Mouse (Mus musculus) heart, adult 9 months (tissue): ENCODE measurements around the gene Misp.

Experiments
- DNase-seq, 2 experiments: peaks; one replicate each; pipeline ENCODE4 v3.0.0; 2022; ENCODE audit warnings: low spot score in 2 of 2

Gene Misp

DNA sequence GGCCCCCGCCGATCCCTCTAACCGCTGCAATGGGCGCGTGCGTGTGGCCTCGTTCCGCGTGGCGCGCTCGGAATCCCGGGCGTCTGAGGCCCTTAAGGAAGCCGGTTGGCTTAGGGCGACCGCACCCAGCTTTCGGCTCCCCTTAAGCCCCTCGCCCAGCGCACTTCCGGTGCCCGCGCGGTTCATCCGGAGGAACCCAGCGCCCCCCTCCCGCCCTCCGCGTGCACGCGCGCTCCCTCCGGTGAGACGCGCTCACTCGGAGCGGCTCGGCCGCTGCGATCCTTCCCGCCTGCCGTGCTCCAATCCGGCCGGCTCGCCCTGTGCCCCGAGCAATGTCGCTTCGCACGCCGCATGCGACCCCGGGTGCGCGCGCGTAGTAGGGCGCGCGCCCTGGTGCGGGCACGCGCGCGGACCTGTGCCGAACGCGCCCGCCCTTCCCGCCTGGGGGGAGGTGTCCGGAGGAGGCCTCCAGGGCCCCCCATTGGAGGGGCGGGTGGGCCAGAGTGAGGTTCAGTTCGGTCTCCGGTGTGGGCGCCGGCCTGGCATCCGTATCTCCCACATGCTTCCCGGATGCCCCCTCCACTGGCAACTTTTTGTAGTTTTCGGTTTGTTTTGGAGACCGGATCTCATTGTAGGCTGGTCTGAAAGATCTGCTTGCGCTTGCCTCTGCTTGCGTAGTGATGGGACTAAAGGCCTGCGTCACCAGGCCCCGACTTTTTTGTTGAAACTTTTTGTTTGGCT, 34.2 kb downstream of the Misp start:
- peak; percentile 71 to 75 for DNase-seq

DNA sequence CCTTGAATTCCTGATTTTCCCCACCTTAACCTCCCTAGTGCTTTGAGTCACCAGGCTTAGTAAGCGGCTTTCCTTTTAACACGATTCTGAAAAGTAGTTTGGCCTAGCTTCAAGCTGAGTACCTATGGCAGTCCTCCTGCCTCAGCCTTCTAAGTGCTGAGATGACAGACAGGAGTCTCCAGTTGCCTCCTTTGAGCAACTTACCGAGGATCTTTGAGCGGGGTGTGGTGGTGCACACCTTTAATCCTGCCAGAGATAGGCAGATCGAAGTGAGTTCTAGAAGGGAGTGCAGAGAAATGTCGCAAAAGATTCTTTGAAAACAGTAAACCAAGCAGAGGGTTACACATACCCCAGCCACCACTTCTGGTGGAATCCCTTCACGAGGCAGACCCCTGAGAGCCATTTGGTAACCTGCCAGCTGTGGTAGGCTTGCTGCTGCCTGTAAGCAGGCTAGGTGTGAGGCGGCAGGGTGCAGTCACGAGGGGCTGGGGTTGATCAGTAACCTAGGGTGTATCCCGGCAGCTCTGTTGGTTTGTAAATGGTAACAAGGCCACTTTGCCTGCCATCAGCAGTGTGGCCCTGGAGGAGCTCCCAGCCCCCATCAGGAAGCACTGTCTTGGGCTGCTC, 34.9 kb downstream of the Misp start:
- DNase-seq: no peak

DNA sequence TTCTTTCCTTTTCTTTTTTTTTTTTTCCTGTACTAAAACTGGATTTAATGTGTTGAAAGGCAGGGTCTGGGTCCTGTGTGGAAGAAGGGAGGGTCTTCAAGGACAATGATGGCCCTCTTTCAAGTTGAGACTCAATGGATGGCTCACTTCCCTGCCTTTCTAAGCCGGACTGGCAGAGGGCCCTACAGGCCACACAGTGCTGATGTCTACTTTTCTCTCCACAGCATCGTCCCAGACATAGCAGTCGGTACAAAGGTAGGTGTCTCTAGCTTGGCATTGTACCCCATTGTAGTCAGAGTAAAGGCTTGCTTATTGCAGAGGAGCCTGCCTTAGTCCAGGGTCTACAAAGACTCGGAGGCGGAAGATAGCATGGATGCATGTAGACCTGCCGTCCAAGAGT, 35.5 kb downstream of the Misp start:
- DNase-seq: no peak

DNA sequence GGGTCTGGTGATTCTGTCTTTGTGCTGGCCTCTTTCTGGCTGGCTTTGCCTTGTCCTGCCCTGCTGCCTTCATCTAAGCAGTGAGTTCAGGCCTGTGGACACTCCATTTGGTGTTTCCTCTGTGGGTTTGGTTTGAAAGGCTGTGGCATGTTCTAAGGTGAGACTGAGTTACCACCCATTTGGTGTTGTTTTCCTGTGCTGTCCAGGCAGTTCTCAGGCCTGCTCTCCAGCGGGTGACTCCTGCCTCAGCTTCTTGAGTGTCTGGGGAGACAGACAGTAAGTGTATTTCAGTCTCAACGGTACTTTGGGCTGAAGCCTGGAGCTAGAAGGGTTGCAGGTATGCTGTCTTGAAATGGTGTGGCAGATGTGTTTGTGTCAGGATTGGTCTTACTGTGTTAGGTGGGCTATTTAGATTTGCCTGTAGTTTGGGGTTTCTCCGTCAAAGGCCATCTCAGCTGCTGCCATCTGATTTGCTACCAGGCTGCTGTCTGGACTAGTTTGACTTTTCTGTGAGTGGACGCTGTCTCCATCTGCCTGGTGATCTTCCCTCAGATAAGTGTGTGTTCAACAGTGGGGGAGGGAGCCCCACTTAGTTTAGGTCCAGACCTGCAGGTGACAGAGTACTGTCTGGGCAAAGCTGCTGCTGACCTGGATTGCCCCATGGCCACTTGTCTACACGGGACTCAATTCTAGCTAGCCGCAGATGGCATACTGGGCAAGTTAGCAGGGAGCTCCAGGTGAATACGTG, 36.1 kb downstream of the Misp start:
- no peak for DNase-seq

DNA sequence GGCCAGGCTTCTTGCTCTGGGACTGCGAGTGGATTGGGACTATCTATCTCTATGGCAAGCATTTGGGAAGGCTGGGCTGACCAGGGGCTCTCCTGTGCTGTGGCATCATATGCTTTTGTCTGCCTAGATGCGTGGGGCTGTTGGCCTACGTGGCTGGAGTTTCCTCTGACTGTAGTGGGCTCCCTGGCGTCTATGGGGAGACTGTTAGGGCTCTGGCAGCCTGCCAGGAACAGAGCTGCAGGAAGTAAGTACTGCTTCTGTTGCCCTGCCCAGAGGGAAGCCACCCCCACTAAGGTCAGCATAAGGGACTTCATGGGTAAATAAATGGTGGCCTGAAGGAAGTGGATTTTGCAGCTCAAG, 36.6 kb downstream of the Misp start:
- peak; percentile 78 to 79 for DNase-seq

DNA sequence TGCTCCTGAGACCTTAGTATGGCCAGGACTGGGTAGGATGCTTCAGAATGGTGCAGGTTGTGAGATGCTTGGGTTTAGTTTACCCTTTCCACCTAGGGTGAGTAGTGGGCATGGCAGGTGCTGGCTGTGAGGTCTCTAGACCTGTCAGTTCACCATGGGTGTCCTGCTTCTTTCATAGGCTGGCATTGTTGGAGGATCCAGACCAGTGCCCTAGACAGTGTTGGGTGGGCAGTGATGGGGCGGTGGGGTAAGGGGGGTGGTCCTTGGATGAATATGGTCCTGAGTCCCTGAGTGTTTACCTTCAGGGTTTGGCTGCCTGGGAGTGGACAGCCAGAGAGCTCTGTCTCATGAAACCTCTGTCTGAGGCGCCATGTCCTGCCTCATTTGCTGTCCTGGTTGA, 37.1 kb downstream of the Misp start:
- no peak for DNase-seq

DNA sequence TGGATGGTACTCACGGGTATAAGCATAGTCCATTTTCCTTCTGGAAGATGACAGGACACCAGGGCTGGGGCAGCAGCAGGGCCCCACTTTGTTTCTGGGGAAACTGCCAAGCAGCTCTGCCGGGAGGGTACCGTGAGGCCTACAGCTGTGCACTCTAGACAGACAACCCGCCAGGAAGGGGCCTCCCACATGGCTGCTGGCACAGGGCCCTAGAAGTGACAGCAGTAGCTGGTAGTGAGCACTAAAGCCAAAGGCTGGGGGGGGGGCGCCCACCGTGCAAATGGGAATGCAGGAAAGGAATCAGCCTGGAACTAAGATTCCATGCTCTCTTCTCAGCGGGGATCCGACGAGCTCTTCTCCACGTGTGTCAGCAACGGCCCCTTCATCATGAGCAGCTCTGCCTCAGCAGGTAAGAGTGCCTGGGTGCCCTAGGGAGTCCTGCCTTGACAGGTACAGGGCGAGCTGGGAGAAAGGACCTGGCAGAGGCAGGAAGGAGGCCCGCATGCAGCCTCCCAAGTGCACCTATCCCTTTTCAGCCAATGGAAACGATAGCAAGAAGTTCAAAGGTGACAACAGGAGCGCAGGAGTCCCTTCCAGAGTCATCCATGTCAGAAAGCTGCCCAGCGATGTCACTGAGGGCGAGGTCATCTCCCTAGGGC, 37.8 kb downstream of the Misp start:
- peak in 1 of 2 experiments; percentile 74 for DNase-seq

DNA sequence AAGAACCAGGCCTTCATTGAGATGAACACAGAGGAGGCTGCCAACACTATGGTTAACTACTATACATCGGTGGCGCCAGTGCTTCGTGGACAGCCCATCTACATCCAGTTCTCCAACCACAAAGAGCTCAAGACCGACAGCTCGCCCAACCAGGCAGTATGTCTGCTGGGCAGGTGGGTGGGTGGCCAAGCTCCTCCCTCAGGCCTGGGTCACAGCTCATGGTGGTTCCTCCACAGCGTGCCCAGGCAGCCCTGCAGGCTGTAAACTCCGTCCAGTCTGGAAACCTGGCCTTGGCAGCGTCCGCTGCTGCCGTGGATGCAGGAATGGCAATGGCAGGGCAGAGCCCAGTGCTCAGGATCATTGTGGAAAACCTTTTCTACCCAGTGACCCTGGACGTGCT, 38.3 kb downstream of the Misp start:
- no peak for DNase-seq

DNA sequence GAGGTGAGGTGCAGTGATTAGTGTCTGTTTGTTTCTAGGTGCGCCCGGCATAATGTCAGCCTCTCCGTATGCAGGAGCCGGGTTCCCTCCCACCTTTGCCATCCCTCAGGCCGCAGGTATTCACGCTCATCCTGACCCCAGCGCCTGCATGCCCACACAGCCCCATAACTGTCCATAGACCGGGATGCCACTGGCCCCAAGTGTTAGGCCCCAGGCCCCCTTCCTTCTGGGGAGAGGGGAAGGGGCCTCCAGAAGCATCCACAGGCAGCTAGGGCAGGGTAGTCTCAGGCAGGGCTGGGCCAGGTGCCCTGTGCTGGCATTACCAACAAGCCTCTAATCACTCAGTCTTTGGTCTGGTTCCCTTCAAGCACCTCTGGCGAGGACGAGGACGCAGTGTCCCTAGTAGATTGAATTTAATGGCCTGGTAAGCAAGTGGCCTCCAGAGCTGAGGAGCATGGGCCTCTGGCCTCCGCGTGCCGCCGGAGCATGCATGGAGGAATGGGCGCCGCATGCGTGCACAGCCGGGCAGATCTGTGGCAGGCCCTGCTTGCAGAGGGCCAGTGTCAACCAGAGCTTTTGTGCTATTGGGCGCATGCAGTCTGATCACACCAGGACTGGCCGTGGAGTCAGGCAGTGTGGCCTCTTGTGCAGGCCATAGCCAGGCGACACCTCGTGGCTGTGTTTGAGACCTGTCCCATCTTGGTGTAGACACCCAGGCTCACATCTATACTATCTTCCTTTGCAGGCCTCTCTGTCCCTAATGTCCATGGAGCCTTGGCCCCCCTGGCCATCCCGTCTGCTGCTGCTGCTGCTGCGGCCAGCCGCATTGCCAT, 39.5 kb downstream of the Misp start:
- no peak for DNase-seq

DNA sequence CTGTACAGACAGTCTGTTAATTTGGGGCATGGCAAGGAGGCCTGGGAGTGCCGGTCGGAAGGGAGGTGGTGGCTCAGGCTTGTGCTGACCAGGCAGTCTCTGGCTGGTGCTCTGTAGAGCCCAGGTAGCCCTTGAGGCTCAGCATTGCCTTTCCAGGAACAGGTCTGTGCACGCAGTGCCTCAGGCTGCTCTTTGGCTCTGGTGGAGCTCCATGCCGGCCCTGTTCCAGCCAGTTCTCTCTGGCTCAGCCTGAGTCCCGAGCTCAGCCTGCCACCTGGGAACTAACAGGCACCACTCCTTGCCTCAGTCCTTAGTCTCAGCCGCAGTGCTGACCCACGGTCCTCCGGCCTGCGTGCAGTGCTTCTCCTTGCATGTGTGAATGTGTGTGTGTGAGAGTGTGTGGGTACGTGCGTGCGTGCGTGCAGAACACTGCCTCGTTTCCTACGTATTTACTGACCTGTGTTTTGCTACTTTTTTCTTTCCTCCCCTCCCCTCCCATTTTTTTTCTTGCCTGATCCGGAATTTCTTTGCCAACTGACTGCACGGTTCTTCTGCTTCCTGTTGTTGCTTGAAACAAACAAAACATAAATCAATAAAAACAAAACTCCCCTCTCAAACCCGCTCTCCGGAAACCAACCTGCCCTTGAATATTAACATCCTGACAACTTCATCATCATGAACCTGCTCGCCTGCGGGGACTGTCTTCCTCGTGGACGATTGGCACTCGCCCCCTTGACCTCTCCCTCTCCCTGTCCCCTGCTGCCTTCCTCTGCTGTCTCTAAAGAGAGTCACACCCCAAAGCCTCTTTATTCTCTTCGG, 40.6 kb downstream of the Misp start:
- DNase-seq: no peak

DNA sequence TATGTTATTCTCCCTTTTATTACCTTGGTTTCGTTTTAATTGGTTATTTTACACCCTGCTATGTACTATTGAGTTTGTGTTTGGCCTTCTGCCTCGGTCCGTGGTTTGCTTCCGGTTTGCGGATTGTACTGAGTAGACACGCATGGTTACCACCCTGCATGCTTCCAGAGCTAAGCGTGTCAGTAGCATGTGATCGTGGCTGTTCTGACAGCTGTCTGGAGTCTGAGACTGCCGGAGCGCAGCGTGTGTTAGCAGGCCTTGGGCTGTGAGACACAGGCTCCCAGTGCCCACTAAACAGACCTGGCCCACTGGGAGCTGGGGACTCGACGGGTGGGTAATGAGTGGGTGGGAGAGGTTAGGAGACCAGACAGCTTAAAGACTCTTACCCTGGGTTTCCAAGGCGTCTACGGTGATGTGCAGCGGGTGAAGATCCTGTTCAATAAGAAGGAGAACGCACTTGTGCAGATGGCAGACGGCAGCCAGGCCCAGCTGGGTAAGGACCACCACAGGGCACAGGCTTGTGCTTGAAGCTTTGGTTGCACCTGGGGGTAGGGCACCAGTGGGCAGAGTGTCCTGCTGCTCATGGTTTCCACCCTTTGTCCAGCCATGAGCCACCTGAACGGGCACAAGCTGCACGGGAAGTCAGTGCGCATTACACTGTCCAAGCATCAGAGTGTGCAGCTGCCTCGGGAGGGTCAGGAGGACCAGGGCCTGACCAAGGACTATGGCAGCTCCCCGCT, 41.4 kb downstream of the Misp start:
- DNase-seq: no peak

DNA sequence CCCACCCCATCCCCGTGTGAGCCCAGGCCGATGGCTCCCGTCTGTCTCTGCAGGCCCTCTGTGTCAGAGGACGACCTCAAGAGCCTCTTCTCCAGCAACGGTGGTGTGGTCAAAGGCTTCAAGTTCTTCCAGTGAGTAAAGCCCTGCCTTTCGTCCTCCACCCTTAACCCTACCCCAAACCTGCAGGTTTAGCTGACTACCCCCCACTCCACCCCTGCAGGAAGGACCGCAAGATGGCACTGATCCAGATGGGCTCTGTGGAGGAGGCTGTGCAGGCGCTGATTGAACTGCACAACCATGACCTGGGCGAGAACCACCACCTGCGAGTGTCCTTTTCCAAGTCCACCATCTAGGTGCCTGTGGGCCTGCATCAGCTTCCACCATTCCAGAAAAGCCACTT, 42.1 kb downstream of the Misp start:
- DNase-seq: no peak

DNA sequence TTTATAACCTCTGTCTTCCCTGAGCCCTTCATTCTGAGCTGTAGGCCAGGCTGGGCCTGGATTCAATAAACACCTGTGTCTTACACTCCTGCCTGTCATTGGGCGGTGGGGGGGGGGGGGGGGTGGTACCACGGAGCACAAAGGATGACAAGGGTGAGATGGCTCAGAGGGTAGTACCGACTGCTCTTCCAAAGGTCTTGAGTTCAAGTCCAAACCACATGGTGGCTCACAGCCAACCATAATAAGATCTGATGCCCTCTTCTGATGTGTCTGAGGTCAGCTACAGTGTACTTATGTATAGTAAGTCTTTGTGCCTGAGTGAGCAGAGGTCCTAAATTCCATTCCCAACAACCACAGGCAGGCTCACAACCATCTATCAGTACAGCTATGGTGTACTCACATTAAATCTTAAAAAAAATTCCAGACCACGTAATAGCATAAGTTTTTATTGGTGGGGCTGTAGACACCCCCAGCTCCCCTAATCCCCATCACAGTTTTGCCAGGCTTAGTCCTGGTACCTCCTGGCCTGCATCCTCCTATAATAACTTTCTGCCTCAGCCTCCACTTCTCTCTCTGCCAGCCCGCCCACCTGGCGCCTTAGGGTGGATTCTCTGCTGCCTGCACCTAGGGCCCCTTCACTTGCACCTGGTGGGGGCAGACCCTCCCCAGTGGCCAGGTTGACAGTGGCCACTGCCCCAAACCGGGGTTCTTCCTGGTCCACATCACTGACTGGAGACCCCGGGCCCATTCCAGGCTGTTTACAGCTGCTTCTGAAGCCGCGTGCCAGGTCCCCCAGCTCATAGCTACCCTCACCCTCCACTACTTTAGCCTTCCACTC, 43.8 kb downstream of the Misp start:
- DNase-seq: no peak

DNA sequence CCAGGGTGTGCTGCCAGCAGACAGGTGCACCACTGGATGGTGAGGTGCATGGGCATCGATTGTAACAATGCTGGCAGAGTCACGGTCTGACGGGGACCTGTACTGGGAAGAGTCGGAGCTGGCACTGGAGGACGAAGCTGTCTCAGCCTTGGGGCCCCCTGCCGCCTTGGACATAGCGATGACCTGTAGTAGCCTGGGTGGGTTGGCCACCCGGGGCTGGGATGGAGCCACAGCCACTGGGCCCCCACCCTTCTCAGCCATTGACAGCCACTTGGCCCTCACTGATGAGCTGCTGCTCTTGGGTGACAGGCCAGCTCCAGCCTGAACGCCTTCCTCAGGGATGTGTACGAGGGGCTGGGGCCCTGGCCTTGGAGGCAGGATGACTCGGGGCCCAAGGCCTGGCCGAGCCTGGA, 44.4 kb downstream of the Misp start:
- no peak for DNase-seq

DNA sequence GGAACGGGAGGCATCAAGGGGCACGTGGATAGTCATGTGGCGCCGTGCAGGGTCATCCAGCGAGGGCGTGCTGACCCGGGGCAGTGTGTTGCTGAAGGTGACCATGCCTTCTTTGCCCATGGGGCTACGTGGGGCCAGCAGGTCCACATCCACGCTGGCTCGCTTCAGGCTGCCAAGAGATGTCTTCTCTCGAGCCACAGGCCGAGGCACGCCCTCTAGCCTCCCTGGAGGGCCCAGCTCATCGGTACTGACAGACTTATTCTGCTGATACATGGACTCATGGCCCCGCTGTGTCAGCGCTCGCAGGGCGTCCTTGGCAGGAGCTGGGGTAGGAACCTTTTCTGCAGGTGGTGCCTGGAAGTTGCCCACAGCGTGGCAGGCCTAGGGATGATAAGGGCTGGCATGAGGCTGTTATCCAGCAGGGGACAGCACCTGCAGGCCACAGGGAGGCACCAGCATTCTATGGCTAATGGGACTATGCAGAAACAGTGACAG, 45.1 kb downstream of the Misp start:
- peak in 1 of 2 experiments; percentile 61 for DNase-seq

DNA sequence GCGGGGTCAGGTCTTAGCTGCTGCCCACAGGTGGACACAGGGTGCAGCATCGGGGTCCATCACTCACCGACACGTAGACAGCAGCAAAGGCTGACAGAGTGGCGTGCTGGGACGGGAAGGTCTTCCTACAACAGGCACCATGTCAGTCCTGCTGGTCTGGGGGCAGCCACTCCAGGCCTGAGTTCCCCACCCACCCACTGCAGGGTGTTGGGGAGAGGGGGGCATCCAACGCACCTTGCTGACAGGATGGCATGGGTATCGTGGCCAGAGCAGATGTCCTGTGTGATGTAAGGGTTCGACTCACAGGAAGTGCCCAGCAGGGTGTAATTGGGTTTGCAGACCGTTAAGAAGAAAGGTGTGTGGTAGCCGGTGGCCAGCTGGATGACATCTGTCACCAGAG, 45.8 kb downstream of the Misp start:
- DNase-seq: no peak

DNA sequence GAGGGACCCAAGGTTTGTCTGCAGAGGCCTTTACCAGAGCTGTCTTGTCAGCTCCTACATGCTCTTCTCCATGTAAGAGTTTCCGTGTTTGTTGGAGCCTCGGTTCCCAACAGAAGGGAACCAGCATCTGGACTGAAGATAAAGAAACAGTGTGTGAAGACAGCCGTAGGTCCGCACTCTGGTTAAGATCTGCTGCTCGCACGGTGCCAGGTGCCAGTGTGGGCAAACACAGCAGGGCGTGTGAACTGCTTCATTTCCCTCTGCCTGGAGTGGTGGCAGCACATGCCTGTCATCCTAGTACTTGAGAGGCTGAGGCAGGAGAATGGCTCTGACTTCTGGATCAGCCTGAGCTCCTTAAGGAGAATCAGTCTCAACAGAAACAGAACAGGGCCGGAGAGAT, 51.1 kb downstream of the Misp start:
- DNase-seq: no peak

DNA sequence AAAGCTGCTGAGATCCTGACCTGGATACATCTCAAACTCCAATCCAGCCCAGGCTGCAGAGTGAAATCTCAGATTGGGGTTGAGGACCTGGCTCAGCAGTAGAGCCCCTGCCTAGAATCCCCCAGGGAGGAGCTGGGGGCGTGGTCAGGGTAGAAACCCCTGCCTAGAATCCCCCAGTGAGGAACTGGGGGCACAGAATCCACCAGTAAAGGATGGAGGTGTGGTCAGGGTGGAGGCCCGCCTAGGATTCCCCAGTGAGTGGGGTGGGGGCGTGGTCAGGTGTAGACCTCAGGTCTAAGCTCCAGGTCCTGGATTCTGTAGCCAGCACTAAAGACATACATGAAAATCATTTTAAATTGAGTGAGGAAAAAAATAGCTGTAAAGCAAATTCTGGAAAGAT, 52.1 kb downstream of the Misp start:
- no peak for DNase-seq

DNA sequence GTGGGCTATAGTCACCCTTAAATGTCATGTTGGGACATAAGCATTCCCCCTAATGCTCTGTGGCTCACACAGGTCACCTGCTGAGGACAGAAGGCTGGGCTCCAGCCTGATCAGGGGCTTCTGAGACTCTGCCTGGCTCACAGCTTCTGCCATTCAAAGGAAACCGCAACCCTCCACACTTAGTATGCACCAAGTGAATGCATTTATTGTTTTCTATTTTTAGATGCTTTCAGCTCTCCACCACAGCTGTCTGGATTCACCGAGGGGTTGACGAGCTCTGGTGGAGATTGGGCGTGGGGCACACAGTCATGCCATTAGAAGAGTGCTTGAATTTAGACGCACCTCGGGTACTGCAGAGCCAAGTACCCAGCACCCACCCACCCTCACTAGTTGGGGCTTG, 52.5 kb downstream of the Misp start:
- DNase-seq: no peak
